Mouse (Mus musculus) bone marrow, adult 2 months (tissue): ENCODE measurements around the gene Pla2g5. TPM values are rescaled to one million over a fixed set of nuclear protein-coding genes. Genes with fewer than 3 reads are reported as not detected.
"Not testable (repeated sequence)": the region's sequence is repeated elsewhere in the genome, so short reads cannot be mapped to it uniquely, and the experiment has no call there.

ENCODE experiments used
- H3K27ac ChIP-seq: fragments of 200-500 bp; 2 replicates; pipeline ENCODE4 v1.5.1; 2012; ENCODE audit warnings: low read depth, mild to moderate bottlenecking, control low read depth, inconsistent platforms, low read length; ENCODE audit not compliant: control insufficient read depth, poor library complexity, insufficient read depth
- H3K4me1 ChIP-seq: fragments of 200-500 bp; 2 replicates; pipeline ENCODE4 v1.6.1; 2011; ENCODE audit warnings: low read length; ENCODE audit not compliant: control insufficient read depth, insufficient read depth
- H3K4me3 ChIP-seq: fragments of 200-500 bp; replicated peaks from 2 replicates; pipeline ENCODE3; 2011; ENCODE audit warnings: mild to moderate bottlenecking, low read depth, low read length, control low read depth; ENCODE audit not compliant: control insufficient read depth
- CTCF ChIP-seq: fragments of 200-500 bp; IDR thresholded peaks from 2 replicates; pipeline ENCODE4 v1.5.1; 2011; ENCODE audit warnings: low read length, control low read depth; ENCODE audit not compliant: control insufficient read depth, insufficient read depth
- POLR2A ChIP-seq: fragments of 200-500 bp; IDR thresholded peaks from 2 replicates; pipeline ENCODE4 v1.6.1; 2011; ENCODE audit warnings: low read depth, mild to moderate bottlenecking, control low read depth, low read length, borderline replicate concordance; ENCODE audit not compliant: control insufficient read depth
- WGBS: fragments of 180-500 bp; shearing (Covaris S2); methylation state at CpG from one replicate; pipeline ENCODE4 v1.1.7; 2018; 5-methylcytosine and 5-hydroxymethylcytosine counted together
- polyA plus RNA-seq: library from polyadenylated mRNA; stranded (reverse); fragments of >200 nt; gene quantifications from 2 replicates; pipeline ENCODE4 v1.2.4, GENCODE M21; 2011; ENCODE audit warnings: low replicate concordance; ENCODE audit not compliant: missing spikeins, insufficient read depth, insufficient read length

The Pla2g5 gene
- polyA plus RNA-seq, 1 experiment, result not detected

GRCm38 (mm10) chr4:138880811-138881584 is 17.7 kb upstream of the Pla2g5 start:
- no peak overlapping the region for H3K27ac ChIP-seq
- 54% methylated on average over 7 of the region's 7 CpGs for WGBS
- no peaks in the 10 kb centered on the region; the same call in 1 of the 2 replicates for H3K4me1 ChIP-seq
- no peak overlapping the region for H3K4me3 ChIP-seq
- TF ChIP-seq CTCF (no peak), POLR2A (no peak)

- H3K4me3 ChIP-seq, result no peak overlapping the region
- TF ChIP-seq CTCF (no peak), POLR2A (no peak)
- no peak overlapping the region for H3K27ac ChIP-seq
- WGBS, result 78% methylated on average over 11 of the region's 11 CpGs
- no peaks in the 10 kb centered on the region; the same call in 1 of the 2 replicates for H3K4me1 ChIP-seq
These were observed 16.5 kb upstream of the Pla2g5 start for GRCm38 (mm10) chr4:138879808-138880207.

GRCm38 (mm10) chr4:138878783-138879182 is 15.5 kb upstream of the Pla2g5 start:
- Histone ChIP-seq H3K4me3 (no peak overlapping the region), H3K4me1 (no peaks in the 10 kb centered on the region), H3K27ac (no peak overlapping the region)
- TF ChIP-seq CTCF (no peak), POLR2A (no peak)
- WGBS, result 56% methylated on average over 8 of the region's 8 CpGs

- 55% methylated on average over 4 of the region's 4 CpGs for WGBS
- no peak within 1 kb of the TSS for H3K27ac ChIP-seq
These were observed 14.4 kb upstream of the Pla2g5 start, which contains the start of gene Pla2g2e for GRCm38 (mm10) chr4:138877731-138878130. Gene Pla2g2e, plus strand, starts transcription at chr4:138877942.

GRCm38 (mm10) chr4:138875986-138876385 is 12.7 kb upstream of the Pla2g5 start:
- Histone ChIP-seq H3K27ac (no peak overlapping the region), H3K4me3 (no peak overlapping the region), H3K4me1 (no peaks in the 10 kb centered on the region)
- 73% methylated on average over 2 of the region's 2 CpGs for WGBS
- TF ChIP-seq CTCF (no peak), POLR2A (no peak)

More at GRCm38 (mm10) chr4:138877731-138878130, 14.4 kb upstream of the Pla2g5 start, which contains the start of gene Pla2g2e:
- H3K4me3 ChIP-seq, result no peak within 1 kb of the TSS
- H3K4me1 ChIP-seq, result no peaks in the 10 kb centered on the region
- TF ChIP-seq CTCF (no peak), POLR2A (no peak)

- 97% methylated on average over 2 of the region's 2 CpGs for WGBS
- not testable (repeated sequence) for H3K27ac ChIP-seq, H3K4me3 ChIP-seq, H3K4me1 ChIP-seq
These were observed 12.0 kb upstream of the Pla2g5 start for GRCm38 (mm10) chr4:138875275-138875674.

- no peak within 1 kb of the TSS for H3K27ac ChIP-seq
- TF ChIP-seq POLR2A, result no peak
- TF ChIP-seq CTCF, result no peak
- no peaks in the 10 kb centered on the region for H3K4me1 ChIP-seq
- WGBS, result 76% methylated on average over 6 of the region's 6 CpGs
- no peak within 1 kb of the TSS for H3K4me3 ChIP-seq
These were observed 10.6 kb upstream of the Pla2g5 start, which contains the start of gene Gm13030 for GRCm38 (mm10) chr4:138873864-138874263. Gene Gm13030, minus strand, starts transcription at chr4:138873964.

- H3K4me1 ChIP-seq, result peaks cover 3% of the 10 kb centered on the region
These were observed 5.4 kb upstream of the Pla2g5 start for GRCm38 (mm10) chr4:138868666-138869065.

More at GRCm38 (mm10) chr4:138868666-138869065, 5.4 kb upstream of the Pla2g5 start:
- Histone ChIP-seq H3K4me3 (no peak overlapping the region), H3K27ac (no peak overlapping the region)
- WGBS, result 49% methylated on average over 8 of the region's 8 CpGs
- TF ChIP-seq CTCF (no peak), POLR2A (no peak)
